Mouse (Mus musculus) gastrocnemius, postnatal 14 days (tissue): ENCODE data around the gene Rnf123. TPM values are rescaled to one million over a fixed set of nuclear protein-coding genes. Genes with fewer than 3 reads are reported as not detected.
A peak's percentile ranks its signal among the peaks of the same experiment; 100 is the strongest.
"Not testable (repeated sequence)": the region's sequence is repeated elsewhere in the genome, so short reads cannot be mapped to it uniquely, and the experiment has no call there.

Experiments
- DNase-seq: peaks from one replicate; pipeline ENCODE4 v3.0.0; 2021; ENCODE audit warnings: mixed read lengths
- intact Hi-C: fragments of 180-260 bp; cut with DNase I; formaldehyde crosslinking; loops from one replicate; pipeline ENCODE4 v1.15.1; 2025; ENCODE audit warnings: low total_unique reads
- total RNA-seq, 2 experiments: library from RNA; stranded (reverse); gene quantifications; 2 replicates each; pipeline ENCODE4 v1.2.3; 2021

Rnf123 gene
- total RNA-seq, 2 experiments from 2014 or later, result 154 to 161 TPM

- intact Hi-C loops, result no loop called here
- DNase-seq, result no peak
Measured at GRCm38 (mm10) chr9:108049561-108050251, 33.4 kb downstream of the Rnf123 start.

- DNase-seq, result peak; percentile 97
- intact Hi-C loops, result no loop called here
Measured at GRCm38 (mm10) chr9:108049016-108049455, 34.1 kb downstream of the Rnf123 start, which contains the start of gene Gmppb. TSS of gene Gmppb (plus strand) at chr9:108049242.

GRCm38 (mm10) chr9:108048566-108048955 lies 34.6 kb downstream of the Rnf123 start:
- DNase-seq, result no peak
- intact Hi-C loops, result no loop called here

GRCm38 (mm10) chr9:108047601-108048565 lies 35.3 kb downstream of the Rnf123 start:
- intact Hi-C loops, result no loop called here
- no peak for DNase-seq

DNA sequence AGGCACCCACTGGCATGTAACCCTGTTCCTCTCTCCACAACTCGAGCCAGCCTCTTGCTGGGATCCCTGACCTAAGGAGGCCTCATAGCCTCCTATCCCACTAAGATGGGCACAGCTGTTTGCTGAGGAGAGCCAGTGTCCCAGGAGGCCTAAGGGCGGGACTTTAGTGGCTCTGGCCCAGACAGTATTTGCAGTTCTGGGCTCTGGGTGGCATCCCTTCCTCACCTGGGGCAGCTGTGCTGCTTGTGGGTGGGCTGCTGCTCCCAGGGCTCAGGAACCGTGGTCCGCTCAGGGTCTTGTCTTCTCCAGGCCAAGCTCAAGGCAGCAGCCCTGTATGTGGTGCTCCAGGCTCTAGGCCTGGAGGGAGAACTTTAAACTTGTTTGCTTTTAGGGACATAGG lies 36.6 kb downstream of the Rnf123 start:
- no peak for DNase-seq
- intact Hi-C loops, result no loop called here

DNA sequence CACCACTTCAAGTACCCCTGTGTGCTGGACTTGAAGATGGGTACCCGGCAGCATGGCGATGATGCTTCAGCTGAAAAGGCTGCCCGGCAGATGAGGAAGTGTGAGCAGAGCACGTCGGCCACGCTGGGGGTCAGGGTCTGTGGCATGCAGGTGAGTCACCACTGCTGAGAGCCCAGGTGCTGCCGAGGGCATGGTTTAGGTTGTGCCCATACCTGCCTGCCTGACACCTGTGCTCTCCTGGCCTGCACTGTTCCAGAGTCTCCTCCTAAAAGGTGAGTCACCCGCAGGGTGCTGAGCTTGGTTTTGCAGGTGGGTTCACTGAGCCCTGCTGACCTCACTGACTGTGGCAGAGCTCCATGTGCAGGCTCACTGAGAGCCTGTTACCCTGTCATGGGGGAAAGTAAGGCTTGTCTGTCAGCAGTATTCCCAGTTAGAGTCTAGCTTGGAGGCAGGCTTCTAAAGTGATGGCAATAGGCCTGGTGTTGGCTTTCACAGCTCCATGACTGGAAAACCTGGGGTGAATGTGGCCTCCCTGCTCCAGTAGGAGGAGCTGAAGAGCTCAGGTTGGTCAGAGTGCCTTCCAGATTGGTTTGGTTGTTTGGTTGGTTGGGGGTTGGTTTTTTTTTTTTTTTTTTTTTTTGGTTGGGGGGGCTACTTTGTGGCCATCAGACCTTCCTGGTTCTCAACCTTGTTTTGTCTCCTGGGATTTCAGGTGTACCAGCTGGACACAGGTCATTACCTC lies 38.2 kb downstream of the Rnf123 start:
- DNase-seq, result no peak
- intact Hi-C loops, result no loop called here

DNA sequence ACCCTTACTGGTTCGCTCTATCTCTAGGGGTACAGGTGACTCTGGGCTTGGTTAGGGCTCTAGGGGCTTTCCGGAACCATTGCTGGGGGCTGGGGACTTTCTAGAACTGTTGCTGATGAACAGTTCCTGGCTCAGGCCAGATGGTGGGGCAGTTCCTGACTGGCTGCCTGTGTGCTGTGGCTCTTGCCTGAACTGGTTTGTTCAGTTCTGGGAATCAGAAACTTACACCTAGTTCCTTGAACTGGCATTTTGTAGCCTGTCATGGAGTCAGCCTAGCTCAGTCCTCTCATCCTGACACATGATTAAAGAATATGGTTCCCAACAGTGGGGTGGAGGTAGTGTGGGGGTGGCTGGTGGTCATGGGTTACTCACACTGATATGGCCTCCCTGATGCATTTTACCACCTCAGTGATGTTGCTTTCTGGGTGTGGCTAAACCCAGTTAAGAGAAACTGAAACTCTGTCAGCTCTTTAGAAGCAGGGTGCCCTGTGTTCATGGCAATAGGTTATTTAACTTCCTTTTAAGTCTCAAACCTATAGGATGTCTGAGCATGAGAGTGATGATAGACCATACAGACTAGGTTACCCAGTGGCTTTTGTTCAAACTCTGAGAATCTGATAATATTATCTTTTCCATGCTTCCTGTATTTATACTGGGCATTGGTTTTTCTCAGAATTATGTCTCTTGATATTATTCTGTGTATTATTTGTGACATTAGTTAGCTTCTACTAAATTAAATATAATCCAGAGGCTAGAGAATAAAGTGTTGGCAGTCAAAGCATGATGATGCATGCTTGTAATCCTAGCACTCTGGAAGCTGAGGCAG lies 47.6 kb downstream of the Rnf123 start:
- intact Hi-C loops, result no loop called here
- no peak for DNase-seq

- intact Hi-C loops, result no loop called here
- DNase-seq, result no peak
Measured at GRCm38 (mm10) chr9:108032126-108032525, 51.0 kb downstream of the Rnf123 start.

DNA sequence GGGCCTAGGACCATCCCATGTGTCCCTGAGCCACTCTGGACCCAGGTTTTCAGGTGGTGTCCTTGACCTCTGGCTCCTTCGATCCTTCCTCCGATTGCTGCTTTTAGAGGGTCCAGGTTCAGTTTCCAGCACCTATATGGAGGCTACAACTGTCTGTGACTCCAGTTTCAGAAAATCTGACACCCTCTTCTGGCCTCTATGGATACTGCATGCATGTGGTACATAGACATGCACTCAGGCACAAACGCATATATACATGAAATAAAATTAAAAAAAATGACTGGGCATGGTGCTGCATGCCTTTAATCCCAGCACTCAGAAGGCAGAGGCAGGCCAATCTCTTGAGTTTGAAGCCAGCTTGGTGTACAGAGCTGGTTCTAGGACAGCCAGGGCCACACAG lies 55.3 kb downstream of the Rnf123 start:
- intact Hi-C loops, result no loop called here
- DNase-seq, result no peak

GRCm38 (mm10) chr9:108026584-108026983 lies 56.6 kb downstream of the Rnf123 start:
- intact Hi-C loops, result no loop called here
- no peak for DNase-seq

DNA sequence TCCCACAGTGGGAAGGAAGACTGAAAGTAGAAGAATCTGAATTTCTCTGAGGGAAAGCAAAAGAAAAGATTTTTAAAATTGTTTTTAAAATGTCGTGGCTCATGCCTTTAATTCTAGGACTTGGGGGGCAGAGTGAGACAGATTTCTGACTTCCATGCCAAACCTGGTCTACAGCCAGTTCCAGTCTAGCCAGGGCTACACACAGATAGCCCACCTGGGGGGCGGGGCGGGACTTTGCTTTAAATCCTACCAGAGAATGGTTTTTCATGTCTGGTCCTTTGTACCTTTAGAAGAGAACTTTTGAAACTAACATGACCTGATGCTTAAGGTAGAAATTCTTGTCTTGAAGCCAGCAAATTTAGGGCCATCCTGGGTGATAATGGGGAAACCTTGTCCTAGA lies 59.9 kb downstream of the Rnf123 start:
- intact Hi-C loops, result no loop called here
- DNase-seq, result no peak

GRCm38 (mm10) chr9:108020741-108021140 lies 62.4 kb downstream of the Rnf123 start:
- no peak for DNase-seq
- intact Hi-C loops, result no loop called here

GRCm38 (mm10) chr9:108017127-108017526 lies 66.0 kb downstream of the Rnf123 start:
- no peak for DNase-seq
- intact Hi-C loops, result no loop called here

DNA sequence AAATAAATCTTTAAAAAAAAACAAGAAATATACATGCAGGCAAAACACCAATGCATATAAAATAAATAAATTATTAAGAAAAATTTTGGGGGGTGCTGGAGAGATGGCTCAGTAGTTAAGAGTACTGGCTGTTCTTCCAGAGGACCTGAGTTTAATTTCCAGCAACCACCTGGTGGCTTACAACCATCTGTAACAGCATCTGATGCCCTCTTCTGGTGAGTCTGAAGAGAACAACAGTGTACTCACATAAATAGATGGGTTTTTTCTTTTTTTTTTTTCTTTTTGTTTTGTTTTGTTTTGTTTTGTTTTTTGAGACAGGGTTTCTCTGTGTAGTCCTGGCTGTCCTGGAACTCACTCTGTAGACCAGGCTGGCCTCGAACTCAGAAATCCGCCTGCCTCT lies 69.6 kb downstream of the Rnf123 start:
- intact Hi-C loops, result not testable (repeated sequence)

DNA sequence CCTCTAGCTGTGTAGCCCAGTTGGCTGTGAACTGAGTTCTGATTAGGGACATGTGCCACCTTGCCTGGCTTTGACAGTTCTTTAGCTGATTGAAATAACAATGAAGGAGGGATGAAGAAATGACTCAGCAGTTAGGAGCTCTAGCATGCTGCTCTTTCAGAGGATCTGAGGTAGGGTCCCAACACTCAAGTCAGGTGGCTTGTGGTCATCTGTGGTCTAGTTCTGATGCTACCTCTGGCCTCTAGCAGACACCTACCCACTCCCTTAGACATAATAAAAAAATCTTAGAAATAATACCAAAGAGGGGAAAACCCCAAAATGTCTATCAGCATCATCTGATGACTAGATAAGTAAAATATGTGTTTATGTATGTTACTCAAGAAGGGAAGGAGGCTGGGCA lies 72.8 kb downstream of the Rnf123 start:
- intact Hi-C loops, result no loop called here

More for the DNA sequence above, 69.6 kb downstream of the Rnf123 start:
- not testable (repeated sequence) for DNase-seq

GRCm38 (mm10) chr9:108008041-108008440 lies 75.1 kb downstream of the Rnf123 start:
- no peak for DNase-seq
- intact Hi-C loops, result no loop called here

More for the DNA sequence above, 72.8 kb downstream of the Rnf123 start:
- no peak for DNase-seq

GRCm38 (mm10) chr9:108003531-108003890 lies 79.6 kb downstream of the Rnf123 start:
- no peak for DNase-seq
- intact Hi-C loops, result no loop called here

GRCm38 (mm10) chr9:108002778-108003530 lies 80.2 kb downstream of the Rnf123 start:
- DNase-seq, result peak; percentile 56
- intact Hi-C loops, result no loop called here
